Mouse (Mus musculus) frontal cortex, postnatal 14 days (tissue): ENCODE results near the gene Borcs6.

Experiments
- DNase-seq, 2 experiments: peaks; one replicate each; pipeline ENCODE4 v3.0.0; 2022; ENCODE audit warnings: low spot score in 2 of 2

Gene Borcs6

GRCm38 (mm10) chr11:69070590-69071222 lies 11.2 kb downstream of the Borcs6 start, which contains the start of gene Tmem107:
Tmem107 (plus strand) TSS chr11:69070806.
- DNase-seq = peak; percentile 89 to 92

GRCm38 (mm10) chr11:69071262-69071661 lies 11.7 kb downstream of the Borcs6 start:
- DNase-seq = no peak

GRCm38 (mm10) chr11:69072234-69072633 lies 12.7 kb downstream of the Borcs6 start:
- no peak for DNase-seq

GRCm38 (mm10) chr11:69072666-69073064 lies 13.1 kb downstream of the Borcs6 start:
- no peak for DNase-seq

GRCm38 (mm10) chr11:69073065-69073888 lies 13.8 kb downstream of the Borcs6 start:
- DNase-seq = peak; percentile 68 to 78

GRCm38 (mm10) chr11:69073951-69074775 lies 14.6 kb downstream of the Borcs6 start:
- no peak for DNase-seq

GRCm38 (mm10) chr11:69074776-69075069 lies 15.2 kb downstream of the Borcs6 start:
- DNase-seq = no peak

GRCm38 (mm10) chr11:69075764-69076479 lies 16.4 kb downstream of the Borcs6 start:
- no peak for DNase-seq

- no peak for DNase-seq
These were observed 17.1 kb downstream of the Borcs6 start for GRCm38 (mm10) chr11:69076572-69076971.

- DNase-seq = no peak
These were observed 17.8 kb downstream of the Borcs6 start for GRCm38 (mm10) chr11:69077316-69077715.

GRCm38 (mm10) chr11:69078041-69078440 lies 18.5 kb downstream of the Borcs6 start:
- DNase-seq = no peak

- DNase-seq = no peak
These were observed 19.4 kb downstream of the Borcs6 start for GRCm38 (mm10) chr11:69078805-69079438.

- DNase-seq = no peak
These were observed 20.8 kb downstream of the Borcs6 start for GRCm38 (mm10) chr11:69080102-69080854.

GRCm38 (mm10) chr11:69080855-69081222 lies 21.3 kb downstream of the Borcs6 start:
- DNase-seq = no peak

GRCm38 (mm10) chr11:69081613-69082012 lies 22.1 kb downstream of the Borcs6 start:
- no peak for DNase-seq

- DNase-seq = no peak
These were observed 26.1 kb downstream of the Borcs6 start for GRCm38 (mm10) chr11:69085608-69086007.

- DNase-seq = peak in 1 of 2 experiments; percentile 51
These were observed 26.9 kb downstream of the Borcs6 start for GRCm38 (mm10) chr11:69086390-69086789.

GRCm38 (mm10) chr11:69087082-69087481 lies 27.6 kb downstream of the Borcs6 start:
- no peak for DNase-seq

- DNase-seq = no peak
These were observed 28.1 kb downstream of the Borcs6 start for GRCm38 (mm10) chr11:69087597-69087996.

GRCm38 (mm10) chr11:69088103-69088855 lies 28.8 kb downstream of the Borcs6 start, which contains the start of gene Vamp2:
Vamp2 (plus strand) TSS chr11:69088490.
- peak; percentile 85 to 90 for DNase-seq
